In genomic region chr12:108219825-108220616, GRCm38 (mm10) we compare ENCODE assay signal across 10 mouse cellular contexts. TPM values are rescaled to one million over a fixed set of nuclear protein-coding genes. Genes with fewer than 3 reads are reported as not detected.
DNase-seq lines count a peak whose midpoint lies in the region; ATAC-seq and TF ChIP-seq lines count a peak whose summit lies in the region.
"Had no signal": no experiment of that assay in that cellular context is flagged by ENCODE, and none has a peak within 500 bp of the region (broad histone marks: within the 10 kb centered on the region; RNA-seq: fewer than 3 reads in every experiment).

No protein-coding gene starts in this region.

- peaks cover 13% of the 10 kb centered on the region; the same call in 1 of the 2 replicates for H3K27me3 ChIP-seq in forebrain, embryonic 10.5 days (ENCODE audit: poor library complexity, severe bottlenecking)
- no peaks in the 10 kb centered on the region for H3K27me3 ChIP-seq in forebrain, embryonic 11.5 days (ENCODE audit: control insufficient read depth, insufficient read depth, low read length)
- no peaks in the 10 kb centered on the region for H3K27me3 ChIP-seq in lung, postnatal 0 days (replicated peaks; ENCODE audit: insufficient read depth, low read length)
- no peaks in the 10 kb centered on the region; the same call in 1 of the 2 replicates for H3K27me3 ChIP-seq in limb, embryonic 13.5 days
- H3K27me3 ChIP-seq in stomach, embryonic 16.5 days (ENCODE audit: control insufficient read depth, insufficient read depth, low read length) = no peaks in the 10 kb centered on the region

- peaks cover 93% of the 10 kb centered on the region for H3K4me1 ChIP-seq in forebrain, embryonic 10.5 days
- peaks cover 23% of the 10 kb centered on the region for H3K4me1 ChIP-seq in forebrain, embryonic 11.5 days (replicated peaks; ENCODE audit: control insufficient read depth, insufficient read depth, low read length)
- H3K4me1 ChIP-seq in lung, postnatal 0 days (ENCODE audit: insufficient read depth, low read depth, low read length) = no peaks in the 10 kb centered on the region; the same call in none of the 2 replicates
- H3K4me1 ChIP-seq in limb, embryonic 13.5 days = peaks cover 79% of the 10 kb centered on the region
- H3K4me1 ChIP-seq in stomach, embryonic 16.5 days (ENCODE audit: control insufficient read depth, insufficient read depth, low read length) = peaks cover 42% of the 10 kb centered on the region

- H3K9ac ChIP-seq in forebrain, embryonic 11.5 days (ENCODE audit: low read length) = no peak overlapping the region
- no peak overlapping the region for H3K9ac ChIP-seq in lung, postnatal 0 days (replicated peaks; ENCODE audit: low read depth)
- peak overlapping the region; percentile 45 for H3K9ac ChIP-seq in limb, embryonic 13.5 days
- peak overlapping the region; percentile 49 for H3K9ac ChIP-seq in stomach, embryonic 16.5 days (ENCODE audit: low read length)

- peaks cover 9% of the 10 kb centered on the region; the same call in 1 of the 2 replicates for H3K36me3 ChIP-seq in forebrain, embryonic 10.5 days (replicated peaks)
- H3K36me3 ChIP-seq in forebrain, embryonic 11.5 days (ENCODE audit: control insufficient read depth, insufficient read depth, low read length) = no peaks in the 10 kb centered on the region
- H3K36me3 ChIP-seq in lung, postnatal 0 days (ENCODE audit: insufficient read depth, low read length) = no peaks in the 10 kb centered on the region
- H3K36me3 ChIP-seq in limb, embryonic 13.5 days = no peaks in the 10 kb centered on the region
- H3K36me3 ChIP-seq in stomach, embryonic 16.5 days (ENCODE audit: control insufficient read depth, insufficient read depth, low read length) = no peaks in the 10 kb centered on the region

- no peak for DNase-seq in forebrain, embryonic 10.5 days (ENCODE audit: extremely low spot score, low spot score)
- DNase-seq in forebrain, embryonic 11.5 days (ENCODE audit: low spot score) = no peak
- DNase-seq in lung, postnatal 0 days (ENCODE audit: low spot score) = no peak
- DNase-seq in lung, adult 18-20 months = no peak
- DNase-seq: layer of hippocampus, postnatal 36 days; thymus, adult 18-20 months had no signal

- TF ChIP-seq CTCF in lung, postnatal 0 days (IDR thresholded peaks at IDR 0.05) = no peak

- 79% methylated on average over 21 of the region's 21 CpGs for WGBS in forebrain, embryonic 10.5 days
- 73% methylated on average over 21 of the region's 21 CpGs for WGBS in forebrain, embryonic 11.5 days
- 64% methylated on average over 20 of the region's 21 CpGs for WGBS in lung, postnatal 0 days
- 76% methylated on average over 19 of the region's 21 CpGs for WGBS in limb, embryonic 13.5 days
- WGBS in stomach, embryonic 16.5 days = 67% methylated on average over 21 of the region's 21 CpGs

- H3K9me3 ChIP-seq in forebrain, embryonic 10.5 days = no peaks in the 10 kb centered on the region
- H3K9me3 ChIP-seq in forebrain, embryonic 11.5 days (ENCODE audit: control insufficient read depth, low read length) = no peaks in the 10 kb centered on the region
- H3K9me3 ChIP-seq in lung, postnatal 0 days (ENCODE audit: low read length) = no peaks in the 10 kb centered on the region
- no peaks in the 10 kb centered on the region for H3K9me3 ChIP-seq in limb, embryonic 13.5 days
- H3K9me3 ChIP-seq in stomach, embryonic 16.5 days (replicated peaks; ENCODE audit: control insufficient read depth, low read length) = no peaks in the 10 kb centered on the region

- no peak overlapping the region for H3K4me2 ChIP-seq in forebrain, embryonic 11.5 days (ENCODE audit: low read depth, low read length, severe bottlenecking)
- no peak overlapping the region for H3K4me2 ChIP-seq in lung, postnatal 0 days (replicated peaks; ENCODE audit: low read depth, low read length)
- peak overlapping the region; percentile 55 for H3K4me2 ChIP-seq in limb, embryonic 13.5 days (replicated peaks)
- peak overlapping the region; percentile 41 for H3K4me2 ChIP-seq in stomach, embryonic 16.5 days (ENCODE audit: low read depth, low read length)

- peak overlapping the region; percentile 56 for H3K27ac ChIP-seq in forebrain, embryonic 10.5 days
- no peak overlapping the region for H3K27ac ChIP-seq in forebrain, embryonic 11.5 days (ENCODE audit: low read depth, low read length)
- H3K27ac ChIP-seq in lung, postnatal 0 days (ENCODE audit: low read length) = no peak overlapping the region; the same call in 1 of the 2 replicates
- peak overlapping the region; percentile 90 for H3K27ac ChIP-seq in limb, embryonic 13.5 days
- peak overlapping the region; percentile 89 for H3K27ac ChIP-seq in stomach, embryonic 16.5 days (ENCODE audit: low read length)

- TF ChIP-seq EP300 in lung, postnatal 0 days (IDR thresholded peaks at IDR 0.05) = no peak

- ATAC-seq in forebrain, embryonic 11.5 days (replicated peaks; ENCODE audit: low FRiP score) = no peak
- peak; percentile 17; the same call in 1 of the 2 replicates for ATAC-seq in lung, postnatal 0 days
- 0 out of 2 replicates have a peak, but pooled peaks have one; percentile 4 for ATAC-seq in limb, embryonic 13.5 days (ENCODE audit: low FRiP score, low read depth)
- peak; percentile 38 for ATAC-seq in stomach, embryonic 16.5 days (ENCODE audit: insufficient read depth, low FRiP score)
- no peak for ATAC-seq in erythroblast, adult 5-6 weeks (replicated peaks; ENCODE audit: low FRiP score, poor library complexity, severe bottlenecking)
- ATAC-seq in inflammation-experienced regulatory T-cells, adult 6 months = no peak

- H3K4me3 ChIP-seq in forebrain, embryonic 10.5 days = no peak overlapping the region
- H3K4me3 ChIP-seq in forebrain, embryonic 11.5 days (ENCODE audit: low read depth, low read length) = no peak overlapping the region
- H3K4me3 ChIP-seq in lung, postnatal 0 days (ENCODE audit: low read depth, low read length) = no peak overlapping the region
- H3K4me3 ChIP-seq in limb, embryonic 13.5 days = peak overlapping the region; percentile 7; the same call in 1 of the 2 replicates
- H3K4me3 ChIP-seq in stomach, embryonic 16.5 days (replicated peaks; ENCODE audit: low read length) = no peak overlapping the region

RNA-seq across cellular contexts. Expression of gene Ccnk, which starts 40.6 kb away (rescaled TPM):
- polyA plus RNA-seq in forebrain, embryonic 10.5 days (2016; fragmentation: Nextera tagmentation; extraction: Ambion mirVana) = 3.2 and 3.9 TPM in 2 replicates
- 5.0 and 6.2 TPM in 2 replicates for polyA plus RNA-seq in forebrain, embryonic 11.5 days (2014; fragmentation: Nextera tagmentation; extraction: Ambion mirVana)
- 2.0 and 2.5 TPM in 2 replicates for polyA plus RNA-seq in lung, postnatal 0 days (2015; fragmentation: Nextera tagmentation; extraction: Ambion mirVana)
- 4.1 and 4.4 TPM in 2 replicates for polyA plus RNA-seq in limb, embryonic 13.5 days (2015; fragmentation: Nextera tagmentation; extraction: Ambion mirVana)
- 1.8 and 2.5 TPM in 2 replicates for polyA plus RNA-seq in stomach, embryonic 16.5 days (2015; fragmentation: Nextera tagmentation; extraction: Ambion mirVana)
- 41.6 and 43.4 TPM in 2 replicates for total RNA-seq in erythroblast, adult 5-6 weeks (2015; ENCODE audit: low replicate concordance)
- total RNA-seq in erythroblast, adult 5-6 weeks (2017; ENCODE audit: low replicate concordance) = 12.8 and 18.7 TPM in 2 replicates
- 1 to 10 TPM; 3.9 to 6.3 (median 5.2) TPM for polyA plus RNA-seq in inflammation-experienced regulatory T-cells, adult 6 months (2017; shearing (Covaris generic))

RNA-seq across cellular contexts. Expression of gene Setd3, which starts 40.9 kb away (rescaled TPM):
- polyA plus RNA-seq in forebrain, embryonic 10.5 days (2016; fragmentation: Nextera tagmentation; extraction: Ambion mirVana) = 75.2 and 76.3 TPM in 2 replicates
- 79.2 and 85.9 TPM in 2 replicates for polyA plus RNA-seq in forebrain, embryonic 11.5 days (2014; fragmentation: Nextera tagmentation; extraction: Ambion mirVana)
- polyA plus RNA-seq in lung, postnatal 0 days (2015; fragmentation: Nextera tagmentation; extraction: Ambion mirVana) = 60.3 and 71.9 TPM in 2 replicates
- polyA plus RNA-seq in limb, embryonic 13.5 days (2015; fragmentation: Nextera tagmentation; extraction: Ambion mirVana) = 93.2 and 96.1 TPM in 2 replicates
- polyA plus RNA-seq in stomach, embryonic 16.5 days (2015; fragmentation: Nextera tagmentation; extraction: Ambion mirVana) = 89.2 and 93.0 TPM in 2 replicates
- total RNA-seq in erythroblast, adult 5-6 weeks (2015; ENCODE audit: low replicate concordance) = 19.4 and 22.2 TPM in 2 replicates
- total RNA-seq in erythroblast, adult 5-6 weeks (2017; ENCODE audit: low replicate concordance) = 51.3 and 63.4 TPM in 2 replicates
- 10 to 100 TPM; 27.7 to 33.1 (median 32.1) TPM for polyA plus RNA-seq in inflammation-experienced regulatory T-cells, adult 6 months (2017; shearing (Covaris generic))

RNA-seq across cellular contexts. Expression of gene Ccdc85c, which starts 55.2 kb away (rescaled TPM):
- polyA plus RNA-seq in forebrain, embryonic 10.5 days (2016; fragmentation: Nextera tagmentation; extraction: Ambion mirVana) = 13.5 and 14.6 TPM in 2 replicates
- 18.0 and 18.8 TPM in 2 replicates for polyA plus RNA-seq in forebrain, embryonic 11.5 days (2014; fragmentation: Nextera tagmentation; extraction: Ambion mirVana)
- 4.1 and 4.5 TPM in 2 replicates for polyA plus RNA-seq in lung, postnatal 0 days (2015; fragmentation: Nextera tagmentation; extraction: Ambion mirVana)
- 6.6 and 6.9 TPM in 2 replicates for polyA plus RNA-seq in limb, embryonic 13.5 days (2015; fragmentation: Nextera tagmentation; extraction: Ambion mirVana)
- polyA plus RNA-seq in stomach, embryonic 16.5 days (2015; fragmentation: Nextera tagmentation; extraction: Ambion mirVana) = 6.5 and 6.9 TPM in 2 replicates
- 0.38 TPM in 1 of 2 replicates, not detected in the other for total RNA-seq in erythroblast, adult 5-6 weeks (2015; ENCODE audit: low replicate concordance)
- 0.28 TPM in 1 of 2 replicates, not detected in the other for total RNA-seq in erythroblast, adult 5-6 weeks (2017; ENCODE audit: low replicate concordance)
- polyA plus RNA-seq in inflammation-experienced regulatory T-cells, adult 6 months (2017; shearing (Covaris generic)) = under 1 TPM; 0.21 to 0.33 (median 0.28) TPM

Comparison
In these comparisons a context has a peak if more than half of its experiments do, and no peak if none do; other contexts are left out.
1. H3K27ac ChIP-seq: peak in forebrain, embryonic 10.5 days (single experiment), limb, embryonic 13.5 days (single experiment) and stomach, embryonic 16.5 days (single experiment); none in forebrain, embryonic 11.5 days (single experiment) and lung, postnatal 0 days (single experiment).
2. ATAC-seq: peak in lung, postnatal 0 days (single experiment), limb, embryonic 13.5 days (single experiment) and stomach, embryonic 16.5 days (single experiment); none in forebrain, embryonic 11.5 days (single experiment), erythroblast, adult 5-6 weeks (single experiment) and inflammation-experienced regulatory T-cells, adult 6 months (single experiment).
3. H3K4me2 ChIP-seq: peak in limb, embryonic 13.5 days (single experiment) and stomach, embryonic 16.5 days (single experiment); none in forebrain, embryonic 11.5 days (single experiment) and lung, postnatal 0 days (single experiment).
4. H3K9ac ChIP-seq: peak in limb, embryonic 13.5 days (single experiment) and stomach, embryonic 16.5 days (single experiment); none in forebrain, embryonic 11.5 days (single experiment) and lung, postnatal 0 days (single experiment).